Mouse (Mus musculus): ENCODE results near the gene Uhrf1.
"Not testable (repeated sequence)": the region's sequence is repeated elsewhere in the genome, so short reads cannot be mapped to it uniquely, and the experiment has no call there.

Uhrf1 gene

GRCm38 (mm10) chr17:56303160-56303846, at the start of gene Uhrf1:
Uhrf1 (plus strand) TSS chr17:56303321.
- DNase-seq (ENCODE audit: low spot score) = peak; percentile 74

DNA sequence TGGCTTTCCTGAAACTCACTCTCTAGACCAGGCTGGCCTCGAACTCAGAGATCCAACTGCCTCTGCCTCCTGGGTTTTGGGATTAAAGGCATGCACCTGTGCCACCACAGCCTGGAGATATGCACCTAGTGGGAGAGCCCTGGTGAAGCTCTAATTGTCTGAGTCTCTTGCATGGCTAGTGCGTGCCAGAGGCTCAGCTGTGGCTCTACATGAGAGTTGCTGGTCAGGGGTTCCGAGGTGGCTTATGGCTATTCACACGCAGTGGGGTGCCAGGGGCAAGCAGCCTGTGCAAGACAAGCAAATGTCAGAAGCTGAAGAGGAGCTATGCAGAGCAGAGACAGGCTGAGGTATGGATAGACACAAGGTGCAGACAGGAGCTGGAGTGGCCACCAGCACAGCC, 48.4 kb upstream of the Uhrf1 start:
- DNase-seq (ENCODE audit: low spot score) = no peak

DNA sequence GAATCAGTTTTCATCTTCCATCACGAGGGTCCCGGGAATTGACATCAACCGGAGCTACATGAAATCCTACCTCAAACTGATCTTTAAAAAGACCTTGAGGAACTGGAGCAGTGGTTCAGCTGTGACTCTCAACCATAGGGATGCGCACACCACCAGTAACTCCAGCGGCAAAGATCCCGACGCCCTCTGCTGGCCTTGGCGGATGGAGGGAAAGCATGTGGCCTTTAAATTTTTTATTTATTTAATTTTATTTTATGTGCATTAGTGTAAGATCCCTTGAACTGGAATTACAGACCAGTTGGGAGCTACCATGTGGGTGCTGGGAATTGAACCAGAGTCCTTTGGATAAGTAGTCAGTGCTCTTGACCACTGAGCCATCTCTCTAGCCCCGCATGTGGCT, 47.7 kb upstream of the Uhrf1 start:
- DNase-seq (ENCODE audit: low spot score) = no peak

- DNase-seq (ENCODE audit: low spot score) = peak; percentile 94
Measured at GRCm38 (mm10) chr17:56255863-56256238, 47.3 kb upstream of the Uhrf1 start.

- DNase-seq (ENCODE audit: low spot score) = peak; percentile 83
Measured at GRCm38 (mm10) chr17:56256239-56256881, 46.8 kb upstream of the Uhrf1 start, which contains the start of gene Fem1a. Fem1a (plus strand) TSS chr17:56256810.

- no peak for DNase-seq (ENCODE audit: low spot score)
Measured at GRCm38 (mm10) chr17:56257181-56257894, 45.8 kb upstream of the Uhrf1 start.

DNA sequence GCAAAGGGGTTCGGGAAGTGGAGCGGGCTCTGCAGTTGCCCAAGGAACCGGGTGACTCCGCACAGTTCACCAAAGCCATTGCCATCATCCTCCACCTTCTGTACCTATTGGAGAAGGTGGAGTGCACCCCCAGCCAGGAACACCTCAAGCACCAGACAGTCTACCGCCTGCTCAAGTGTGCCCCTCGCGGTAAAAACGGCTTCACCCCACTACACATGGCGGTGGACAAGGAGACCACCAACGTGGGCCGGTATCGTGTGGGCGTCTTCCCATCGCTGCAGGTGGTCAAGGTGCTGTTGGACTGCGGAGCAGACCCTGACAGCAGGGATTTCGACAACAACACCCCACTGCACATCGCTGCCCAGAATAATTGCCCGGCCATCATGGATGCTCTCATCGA, 44.9 kb upstream of the Uhrf1 start:
- not testable (repeated sequence) for DNase-seq (ENCODE audit: low spot score)

- DNase-seq (ENCODE audit: low spot score) = not testable (repeated sequence)
Measured at GRCm38 (mm10) chr17:56258812-56259211, 44.3 kb upstream of the Uhrf1 start.

DNA sequence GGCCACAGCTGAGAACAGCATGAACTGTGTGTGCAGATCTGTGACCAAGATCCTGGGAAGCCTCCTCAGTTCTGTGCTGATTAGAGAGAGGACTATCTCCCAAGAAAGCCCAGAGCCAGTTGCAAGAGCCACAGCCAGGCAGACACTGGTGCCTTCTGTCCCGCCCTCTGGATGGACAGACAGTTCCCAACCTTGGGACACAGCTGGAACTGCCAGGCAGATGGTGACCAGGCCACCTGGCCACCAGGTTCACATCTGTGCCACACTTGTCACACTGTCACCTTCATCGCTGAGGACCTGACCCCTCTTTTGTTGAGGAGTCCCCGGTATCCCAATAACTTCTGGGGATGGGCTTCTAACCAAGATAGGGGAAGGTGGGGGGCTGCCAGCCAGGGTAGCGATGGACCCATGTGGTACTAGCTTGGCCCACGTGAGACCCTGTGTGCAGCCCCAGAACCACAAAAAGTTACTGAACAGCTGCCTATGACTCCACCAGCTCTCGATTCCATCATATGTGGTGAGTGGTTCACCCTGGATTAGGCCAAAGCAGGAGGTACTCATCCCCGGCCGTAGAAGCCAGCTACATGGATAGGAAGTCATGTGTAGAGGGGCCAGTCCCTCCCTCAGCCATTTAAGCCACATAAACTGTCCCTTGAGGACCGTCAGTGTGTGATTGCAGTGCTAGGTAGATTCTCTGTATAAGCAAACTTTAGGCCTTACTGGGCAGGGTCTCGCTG, 43.7 kb upstream of the Uhrf1 start:
- DNase-seq (ENCODE audit: low spot score) = no peak

- DNase-seq (ENCODE audit: low spot score) = no peak
Measured at GRCm38 (mm10) chr17:56261166-56261565, 42.0 kb upstream of the Uhrf1 start.

DNA sequence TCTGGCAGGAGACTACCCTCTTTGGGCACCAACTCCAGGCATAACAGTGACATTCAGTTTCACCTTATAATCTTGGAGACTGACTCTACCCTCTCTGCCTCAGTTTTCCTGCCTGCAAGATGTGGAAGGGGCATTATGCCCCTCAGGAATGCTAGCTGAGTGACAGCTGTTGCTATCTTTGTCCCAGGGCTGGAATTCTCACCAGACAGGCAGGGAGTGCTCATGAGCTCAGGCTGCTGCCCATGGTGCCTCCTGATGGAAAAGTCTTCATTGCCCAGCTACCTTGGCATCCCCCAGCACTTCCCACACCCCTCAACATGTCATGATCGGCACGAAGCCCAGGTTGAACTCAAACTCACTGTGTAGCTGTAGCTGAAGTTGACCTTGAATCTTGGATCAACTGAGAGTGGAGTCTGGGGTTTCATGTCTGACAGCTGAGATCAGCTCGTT, 40.5 kb upstream of the Uhrf1 start:
- DNase-seq (ENCODE audit: low spot score) = no peak

GRCm38 (mm10) chr17:56264020-56264419, 39.1 kb upstream of the Uhrf1 start:
- peak; percentile 60 for DNase-seq (ENCODE audit: low spot score)

GRCm38 (mm10) chr17:56265011-56265410, 38.1 kb upstream of the Uhrf1 start:
- DNase-seq (ENCODE audit: low spot score) = no peak

GRCm38 (mm10) chr17:56265869-56266268, 37.3 kb upstream of the Uhrf1 start:
- no peak for DNase-seq (ENCODE audit: low spot score)

DNA sequence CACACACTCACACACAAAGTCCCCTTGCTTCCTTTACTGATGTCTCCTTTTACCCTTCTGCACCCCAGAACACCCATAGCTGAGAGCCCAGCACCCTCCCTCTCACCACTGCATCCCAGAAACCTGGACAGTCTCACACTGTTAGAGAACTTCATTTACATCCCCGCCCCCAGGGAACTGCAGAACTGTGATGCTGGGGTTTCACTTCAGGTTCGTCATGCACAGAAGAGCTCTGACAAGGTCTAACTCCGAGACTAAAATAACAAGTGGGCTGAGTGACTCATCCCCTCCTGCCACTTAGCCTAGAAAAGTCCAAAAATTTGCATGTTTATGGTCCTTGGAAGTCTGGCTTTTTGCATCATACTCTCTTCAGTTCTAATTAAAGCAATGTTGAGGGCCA, 36.9 kb upstream of the Uhrf1 start:
- DNase-seq (ENCODE audit: low spot score) = peak; percentile 52

GRCm38 (mm10) chr17:56269153-56269630, 33.9 kb upstream of the Uhrf1 start:
- DNase-seq (ENCODE audit: low spot score) = no peak

DNA sequence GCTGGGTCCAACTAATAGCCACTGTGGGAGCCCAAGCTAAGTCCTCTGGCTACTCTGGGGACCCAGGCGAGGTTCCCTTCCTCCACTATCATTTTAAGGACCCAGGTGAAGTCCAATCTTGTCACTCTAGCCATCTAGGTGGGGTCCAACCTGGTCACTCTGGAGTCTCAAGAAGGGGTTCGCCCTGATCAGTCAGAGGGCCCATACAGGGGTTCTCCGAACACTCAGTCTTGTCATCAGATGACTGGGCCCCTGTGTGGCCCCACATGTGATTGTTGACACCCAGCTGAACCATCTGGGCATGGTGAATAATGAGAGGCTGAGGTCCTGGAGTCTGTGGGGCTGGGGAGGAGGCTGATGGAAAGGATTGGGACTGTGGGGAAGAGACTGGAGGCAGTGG, 33.4 kb upstream of the Uhrf1 start:
- DNase-seq (ENCODE audit: low spot score) = no peak

- no peak for DNase-seq (ENCODE audit: low spot score)
Measured at GRCm38 (mm10) chr17:56271609-56272253, 31.4 kb upstream of the Uhrf1 start.

DNA sequence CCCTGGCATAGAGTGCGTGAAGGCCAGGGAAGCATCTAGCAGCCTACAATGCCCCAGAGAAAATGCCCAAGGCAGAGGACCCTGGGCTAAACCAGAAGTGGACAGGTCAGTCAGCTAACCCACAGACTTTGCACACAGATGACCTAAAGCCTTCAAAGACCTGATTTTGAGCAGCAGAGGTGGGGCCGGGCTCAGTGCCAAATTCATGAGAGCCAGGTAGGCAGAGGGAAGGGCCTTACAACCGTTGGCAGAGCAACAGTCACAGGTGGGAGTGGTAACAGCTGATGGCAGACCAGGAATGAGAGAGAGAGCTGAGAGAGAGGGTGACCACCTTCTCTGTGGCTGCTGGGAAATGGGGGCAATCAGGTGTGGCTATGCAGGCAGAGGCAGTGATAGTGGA, 30.5 kb upstream of the Uhrf1 start:
- no peak for DNase-seq (ENCODE audit: low spot score)

DNA sequence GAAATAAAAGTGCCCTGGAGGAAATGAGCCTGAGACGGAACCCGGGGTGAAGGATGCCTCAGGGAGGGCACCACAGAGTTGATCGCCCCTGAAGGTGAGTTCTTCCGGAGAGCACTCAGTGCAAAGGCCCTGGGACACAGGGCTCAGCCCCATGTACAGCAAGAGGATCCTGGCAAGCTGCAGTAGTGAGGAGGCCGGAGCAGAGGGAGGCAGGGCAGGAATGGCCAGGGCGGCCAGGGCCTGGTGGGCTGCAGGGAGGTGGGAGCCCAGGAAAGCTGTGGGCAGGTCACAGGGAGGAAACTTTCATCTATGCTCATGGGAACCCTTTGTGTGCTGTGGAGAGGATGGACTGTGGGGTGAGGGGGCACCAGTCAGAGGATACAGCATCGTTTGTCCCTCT, 29.6 kb upstream of the Uhrf1 start:
- DNase-seq (ENCODE audit: low spot score) = no peak

- DNase-seq (ENCODE audit: low spot score) = no peak
Measured at GRCm38 (mm10) chr17:56273986-56274385, 29.1 kb upstream of the Uhrf1 start.
